Mouse (Mus musculus) C2C12 (cell line): ENCODE measurements around the gene Prdm11.

Source experiments
- CEBPB ChIP-seq: IDR thresholded peaks from one replicate; pipeline ENCODE4 v1.6.1; 2011; ENCODE audit warnings: low read depth, mild to moderate bottlenecking, control low read depth, moderate library complexity
- CTCF ChIP-seq: IDR thresholded peaks from one replicate; pipeline ENCODE4 v1.5.1; 2011; ENCODE audit not compliant: control insufficient read depth, insufficient read depth, insufficient read length
- FOSL1 ChIP-seq: IDR thresholded peaks from one replicate; pipeline ENCODE4 v1.8.0; 2011; ENCODE audit warnings: mild to moderate bottlenecking, low read length; ENCODE audit not compliant: poor library complexity, insufficient read depth, severe bottlenecking
- MAX ChIP-seq: IDR thresholded peaks from one replicate; pipeline ENCODE4 v1.6.1; 2011; ENCODE audit warnings: mild to moderate bottlenecking, control low read depth
- MYOD1 ChIP-seq: IDR thresholded peaks from one replicate; pipeline ENCODE4 v1.6.1; 2011; ENCODE audit warnings: low read depth; ENCODE audit not compliant: control insufficient read depth, insufficient read length
- MYOG ChIP-seq: IDR thresholded peaks from one replicate; pipeline ENCODE4 v1.6.1; 2011; ENCODE audit not compliant: control insufficient read depth, insufficient read length; ENCODE audit errors: extremely low read depth
- USF1 ChIP-seq: IDR thresholded peaks from one replicate; pipeline ENCODE4 v1.6.1; 2011; ENCODE audit warnings: low read depth, mild to moderate bottlenecking, control low read depth, moderate library complexity

- TF ChIP-seq CTCF (no peak), USF1 (no peak), MYOD1 (no peak), MAX (no peak), FOSL1 (no peak), MYOG (no peak), CEBPB (no peak)
These were observed 72.3 kb downstream of the Prdm11 start for GRCm38 (mm10) chr2:92973646-92974045.
